Mouse (Mus musculus): Measurements from ENCODE around the gene Txndc16. TPM values are rescaled to one million over a fixed set of nuclear protein-coding genes. Genes with fewer than 3 reads are reported as not detected.

The Txndc16 gene
- total and polyA plus RNA-seq, 3 experiments, result 0.08 to 0.24 TPM; not detected in 1

DNA sequence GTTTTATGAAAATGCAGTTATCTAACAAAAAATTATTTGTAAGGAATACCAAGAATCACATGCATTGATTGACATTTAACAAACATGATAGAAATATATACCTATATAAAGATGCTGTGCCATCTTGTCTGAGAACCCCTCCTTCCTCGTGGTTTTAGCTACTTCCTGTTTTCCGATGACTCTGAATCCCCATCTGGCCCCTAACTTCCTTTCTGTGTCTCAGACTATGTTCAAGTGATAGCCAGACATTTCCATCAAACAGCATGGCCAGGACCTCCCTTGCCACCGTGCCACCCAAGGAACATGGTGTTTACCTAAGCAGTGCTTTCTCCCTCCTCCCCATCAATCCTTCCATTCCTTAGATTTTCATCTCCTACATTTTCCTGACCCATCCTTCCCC is 127.8 kb downstream of the Txndc16 start:
- Histone ChIP-seq H3K9me3 (replicated peaks; ENCODE audit: insufficient read depth, low read length) (no peaks in the 10 kb centered on the region), H3K27me3 (ENCODE audit: control insufficient read depth in 1 of 2, insufficient read depth in 2 of 2, low read length in 2 of 2) (no peaks in the 10 kb centered on the region), H3K9ac (ENCODE audit: control insufficient read depth, low read depth, low read length, poor library complexity, severe bottlenecking) (no peak overlapping the region), H3K79me2 (ENCODE audit: control insufficient read depth, insufficient read depth, low read length, poor library complexity) (no peaks in the 10 kb centered on the region), H3K36me3 (ENCODE audit: control insufficient read depth in 1 of 2, insufficient read depth in 2 of 2, low read length in 2 of 2) (no peaks in the 10 kb centered on the region), H3K27ac (ENCODE audit: control insufficient read depth, low read depth, low read length) (no peak overlapping the region), H3K4me3 (ENCODE audit: control insufficient read depth in 1 of 2, insufficient read depth in 1 of 2, low read depth in 2 of 2, low read length in 2 of 2) (no peak overlapping the region), H3K4me1 (ENCODE audit: control insufficient read depth in 1 of 2, insufficient read depth in 2 of 2, low read length in 2 of 2) (peaks cover 0 to 3% of the 10 kb centered on the region in 2 experiments; a peak in 3 of 4 replicates)
- DNase-seq (ENCODE audit: low read depth, low spot score), result peak; percentile 54
- TF ChIP-seq HCFC1 (IDR thresholded peaks at IDR 0.05; ENCODE audit: low read depth, low read length) (no peak), EP300 (IDR thresholded peaks at IDR 0.05; ENCODE audit: low read depth in 1 of 2, low read length in 2 of 2) (peak in 1 of 2 experiments; percentile 15; a peak in 1 of 4 replicates)

DNA sequence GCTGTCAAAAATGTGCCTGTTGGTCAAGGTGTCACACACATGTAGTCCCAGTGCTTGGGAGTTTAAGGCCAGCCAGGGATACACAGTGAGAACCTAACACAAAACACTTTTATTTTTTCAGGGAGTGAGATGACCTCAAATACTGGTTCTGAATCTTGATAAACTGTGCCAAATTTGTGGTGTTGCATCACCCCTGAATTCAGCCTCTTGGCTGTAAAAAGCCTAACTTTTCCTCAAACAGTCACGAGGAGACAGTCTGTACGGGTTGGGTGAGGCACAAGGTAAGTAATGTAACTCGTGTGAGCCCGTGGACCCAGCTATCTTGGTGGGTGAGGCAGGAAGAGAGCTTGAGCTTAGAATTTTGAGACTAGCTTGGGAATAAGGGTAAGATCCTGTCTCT is 130.1 kb downstream of the Txndc16 start:
- DNase-seq (ENCODE audit: low read depth, low spot score), result no peak
- Histone ChIP-seq H3K36me3 (ENCODE audit: control insufficient read depth in 1 of 2, insufficient read depth in 2 of 2, low read length in 2 of 2) (peaks cover 0 to 3% of the 10 kb centered on the region in 2 experiments; a peak in 2 of 4 replicates), H3K4me1 (ENCODE audit: control insufficient read depth in 1 of 2, insufficient read depth in 2 of 2, low read length in 2 of 2) (peaks cover 0 to 3% of the 10 kb centered on the region in 2 experiments; a peak in 3 of 4 replicates), H3K27ac (ENCODE audit: control insufficient read depth, low read depth, low read length) (no peak overlapping the region), H3K9ac (ENCODE audit: control insufficient read depth, low read depth, low read length, poor library complexity, severe bottlenecking) (no peak overlapping the region), H3K4me3 (ENCODE audit: control insufficient read depth in 1 of 2, insufficient read depth in 1 of 2, low read depth in 2 of 2, low read length in 2 of 2) (no peak overlapping the region), H3K79me2 (ENCODE audit: control insufficient read depth, insufficient read depth, low read length, poor library complexity) (no peaks in the 10 kb centered on the region), H3K27me3 (ENCODE audit: control insufficient read depth in 1 of 2, insufficient read depth in 2 of 2, low read length in 2 of 2) (no peaks in the 10 kb centered on the region), H3K9me3 (replicated peaks; ENCODE audit: insufficient read depth, low read length) (no peaks in the 10 kb centered on the region)
- TF ChIP-seq EP300 (IDR thresholded peaks at IDR 0.05; ENCODE audit: low read depth in 1 of 2, low read length in 2 of 2) (no peak), TAL1 (IDR thresholded peaks at IDR 0.05; ENCODE audit: low read length) (no peak), CHD2 (IDR thresholded peaks at IDR 0.05; ENCODE audit: low read length) (no peak), SIN3A (IDR thresholded peaks at IDR 0.05; ENCODE audit: low read length) (no peak), JUND (IDR thresholded peaks at IDR 0.05; ENCODE audit: low read depth, low read length) (no peak), GATA1 (IDR thresholded peaks at IDR 0.05; ENCODE audit: low read depth, low read length) (no peak), RCOR1 (IDR thresholded peaks at IDR 0.05; ENCODE audit: low read depth, low read length) (no peak)

DNA sequence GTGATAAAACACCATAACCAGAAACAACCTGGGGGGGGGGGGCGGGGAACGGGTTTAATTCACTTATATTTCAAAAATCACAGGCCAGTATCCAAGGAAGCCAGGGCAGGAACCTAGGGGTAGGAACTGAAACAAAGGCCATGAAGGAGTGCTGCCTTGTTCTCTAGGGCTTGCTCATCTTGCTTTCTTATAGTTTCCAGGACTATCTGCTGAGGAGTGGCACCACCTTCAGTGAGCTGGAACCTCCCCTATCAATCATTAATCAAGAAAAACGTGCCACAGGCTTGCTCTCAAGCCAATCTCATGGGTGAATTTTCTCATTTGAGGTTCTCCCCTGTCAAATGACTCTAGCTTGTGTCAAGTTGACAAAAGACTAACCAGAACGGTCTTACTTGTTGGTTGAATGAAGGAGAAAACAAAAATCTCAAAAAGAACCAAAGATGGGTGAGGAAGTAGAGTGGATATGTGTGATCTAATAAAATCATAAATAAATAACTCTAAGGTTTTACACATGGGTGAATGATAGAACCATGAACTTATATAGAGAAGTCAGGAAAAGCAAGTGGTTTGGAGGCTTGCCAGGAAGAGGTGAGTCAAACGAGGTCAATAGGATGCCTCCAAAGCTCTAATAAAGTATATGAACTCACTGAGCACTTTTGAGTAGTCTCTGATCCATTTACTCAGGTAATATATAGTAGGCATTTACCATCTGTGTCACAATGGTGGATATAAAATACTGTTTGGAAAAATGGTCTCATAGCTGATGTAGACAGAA is 134.3 kb downstream of the Txndc16 start:
- H3K27ac ChIP-seq (ENCODE audit: control insufficient read depth, low read depth, low read length), result no peak overlapping the region
- no peaks in the 10 kb centered on the region for H3K9me3 ChIP-seq (replicated peaks; ENCODE audit: insufficient read depth, low read length)
- peak; percentile 39 for DNase-seq (ENCODE audit: low read depth, low spot score)
- H3K36me3 ChIP-seq (ENCODE audit: control insufficient read depth in 1 of 2, insufficient read depth in 2 of 2, low read length in 2 of 2), result peaks cover 0 to 4% of the 10 kb centered on the region in 2 experiments; a peak in 2 of 4 replicates
- no peak for TF ChIP-seq TAL1 (IDR thresholded peaks at IDR 0.05; ENCODE audit: low read length)
- no peak for TF ChIP-seq E2F4 (IDR thresholded peaks at IDR 0.05; ENCODE audit: borderline replicate concordance, low read depth, low read length)
- no peak for TF ChIP-seq CTCF (IDR thresholded peaks at IDR 0.05 in 2 of 3, conservative IDR thresholded peaks at IDR 0.05 in 1 of 3; ENCODE audit: control insufficient read depth in 1 of 3, insufficient read depth in 1 of 3, low read depth in 2 of 3, low read length in 3 of 3, poor library complexity in 1 of 3, severe bottlenecking in 1 of 3)
- TF ChIP-seq ZKSCAN1 (IDR thresholded peaks at IDR 0.05; ENCODE audit: low read depth, low read length), result no peak
- no peak for TF ChIP-seq JUND (IDR thresholded peaks at IDR 0.05; ENCODE audit: low read depth, low read length)
- no peak for TF ChIP-seq NRF1 (IDR thresholded peaks at IDR 0.05; ENCODE audit: insufficient read depth, low read depth, low read length, poor library complexity, severe bottlenecking)
- no peak for TF ChIP-seq ETS1 (IDR thresholded peaks at IDR 0.05; ENCODE audit: low read depth, low read length)
- no peak for TF ChIP-seq RAD21 (IDR thresholded peaks at IDR 0.05; ENCODE audit: low read depth, low read length)
- no peak for TF ChIP-seq MXI1 (IDR thresholded peaks at IDR 0.05; ENCODE audit: low read depth, low read length)
- TF ChIP-seq BHLHE40 (IDR thresholded peaks at IDR 0.05; ENCODE audit: borderline replicate concordance, low read depth, low read length), result no peak
- H3K79me2 ChIP-seq (ENCODE audit: control insufficient read depth, insufficient read depth, low read length, poor library complexity), result no peaks in the 10 kb centered on the region
- no peaks in the 10 kb centered on the region for H3K27me3 ChIP-seq (ENCODE audit: control insufficient read depth in 1 of 2, insufficient read depth in 2 of 2, low read length in 2 of 2)
- no peak overlapping the region for H3K4me3 ChIP-seq (ENCODE audit: control insufficient read depth in 1 of 2, insufficient read depth in 1 of 2, low read depth in 2 of 2, low read length in 2 of 2)
- no peaks in the 10 kb centered on the region; a peak in 2 of 4 replicates for H3K4me1 ChIP-seq (ENCODE audit: control insufficient read depth in 1 of 2, insufficient read depth in 2 of 2, low read length in 2 of 2)
- no peak overlapping the region for H3K9ac ChIP-seq (ENCODE audit: control insufficient read depth, low read depth, low read length, poor library complexity, severe bottlenecking)
